Mouse (Mus musculus): ENCODE results near the gene Pgrmc1.

GRCm38 (mm10) chrX:36597707-36598389, at the start of gene Pgrmc1:
- no peak for TF ChIP-seq CTCF (IDR thresholded peaks at IDR 0.05; ENCODE audit: borderline replicate concordance, insufficient read depth, low read length)
- TF ChIP-seq POLR2A (IDR thresholded peaks at IDR 0.05; ENCODE audit: low read depth, low read length), result peak; percentile 95
